25 mouse cellular contexts compared by ENCODE assay signal in the genomic region with DNA sequence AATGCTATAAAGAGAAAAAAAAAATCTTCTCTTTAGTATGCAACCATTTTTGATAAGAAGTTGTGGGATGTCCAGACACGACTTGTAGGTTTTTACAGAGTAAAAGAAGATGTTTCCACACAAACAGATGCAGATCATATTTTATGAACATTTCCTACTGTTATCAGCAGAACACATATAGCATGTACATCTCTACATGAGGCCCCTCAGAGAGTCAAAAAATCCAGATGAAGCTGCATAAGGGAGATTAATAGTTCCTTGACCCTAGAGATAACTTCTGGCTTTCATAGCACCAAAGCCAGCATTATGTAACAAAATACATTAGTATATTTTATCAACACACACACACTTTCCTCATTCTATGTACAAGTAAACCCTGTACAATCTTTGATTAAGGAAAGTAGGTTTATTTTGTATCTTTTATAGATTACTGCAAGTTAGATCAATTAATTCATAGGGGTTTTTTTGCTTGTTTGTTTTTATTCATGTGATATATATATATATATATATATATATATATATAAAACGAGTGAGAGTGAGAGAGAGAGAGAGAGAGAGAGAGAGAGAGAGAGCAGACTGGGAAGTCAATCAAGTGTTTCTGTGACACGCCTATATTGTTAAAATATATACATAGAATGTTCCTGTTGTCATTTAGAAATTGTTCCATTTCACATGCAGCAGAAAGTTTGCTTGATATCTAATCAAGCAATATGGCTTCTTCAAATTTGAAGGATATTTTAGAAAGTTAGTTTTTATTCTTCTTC.
DNase-seq lines count a peak whose midpoint lies in the region; ATAC-seq and TF ChIP-seq lines count a peak whose summit lies in the region.
"Had no signal": no experiment of that assay in that cellular context is flagged by ENCODE, and none has a peak within 500 bp of the region (broad histone marks: within the 10 kb centered on the region; RNA-seq: fewer than 3 reads in every experiment).

No protein-coding gene starts in this region.

- H3K4me3 ChIP-seq in liver, embryonic 14.5 days (ENCODE audit: insufficient read depth in 1 of 2, low read depth in 2 of 2, low read length in 2 of 2): no peak overlapping the region
- H3K4me3 ChIP-seq: embryonic facial prominence, embryonic 15.5 days; erythroblast, embryonic 14.5 days; forebrain, embryonic 10.5 days; heart, adult 2 months; heart, embryonic 15.5 days; hindbrain, embryonic 10.5 days had no signal

- no peaks in the 10 kb centered on the region for H3K27me3 ChIP-seq in liver, embryonic 14.5 days (ENCODE audit: control insufficient read depth, insufficient read depth, low read length)
- H3K27me3 ChIP-seq: CH12.LX; embryonic facial prominence, embryonic 15.5 days; heart, embryonic 15.5 days had no signal

- peak; percentile 97 for ATAC-seq in liver, embryonic 14.5 days (ENCODE audit: insufficient read depth)
- ATAC-seq in megakaryocyte progenitor cell, adult 5-6 weeks (replicated peaks; ENCODE audit: poor library complexity): peak; percentile 50
- ATAC-seq: activated CD4-positive, CD25-positive, alpha-beta regulatory T cell, adult 4 months; forebrain, embryonic 14.5 days; Patski had no signal

- H3K4me2 ChIP-seq in liver, embryonic 14.5 days (ENCODE audit: low read depth): peak overlapping the region; percentile 40
- H3K4me2 ChIP-seq: embryonic facial prominence, embryonic 15.5 days; heart, embryonic 11.5 days; heart, embryonic 15.5 days; hindbrain, embryonic 14.5 days had no signal

- DNase-seq in c-Kit-negative CD71-positive TER-119-positive erythroid progenitor cells, embryonic 14.5 days (ENCODE audit: low read depth, low spot score): peak; percentile 40
- peak; percentile 71 for DNase-seq in c-Kit-positive CD71-positive TER-119-negative erythroid progenitor cells, embryonic 14.5 days (ENCODE audit: low read depth)
- DNase-seq in liver, embryonic 14.5 days (ENCODE audit: low read depth in 3 of 3, low spot score in 3 of 3): peak; percentile 66 to 79 (median 73)
- no peak for DNase-seq in spleen, postnatal 10 days (ENCODE audit: low spot score in 2 of 2)
- DNase-seq in cerebellum, adult 18-20 months: no peak
- no peak for DNase-seq in frontal cortex, postnatal 36 days (ENCODE audit: low spot score in 2 of 2)
- DNase-seq: adrenal gland, postnatal 14 days; cerebellum, adult 11-12 months; cerebellum, adult 9-11 months; cerebellum, postnatal 36 days; gastrocnemius, postnatal 14 days; heart, adult 2 months; heart, postnatal 14 days had no signal

- TF ChIP-seq EP300 in liver, embryonic 14.5 days (IDR thresholded peaks at IDR 0.05; ENCODE audit: low read depth): peak; percentile 96

- H3K9ac ChIP-seq in liver, embryonic 14.5 days (replicated peaks): no peak overlapping the region
- H3K9ac ChIP-seq: embryonic facial prominence, embryonic 15.5 days; heart, embryonic 15.5 days; hindbrain, embryonic 14.5 days had no signal

- no peaks in the 10 kb centered on the region for H3K9me3 ChIP-seq in liver, embryonic 14.5 days (ENCODE audit: control insufficient read depth, low read length)
- H3K9me3 ChIP-seq: embryonic facial prominence, embryonic 15.5 days; forebrain, embryonic 10.5 days; heart, embryonic 15.5 days; hindbrain, embryonic 10.5 days had no signal

- H3K36me3 ChIP-seq in liver, embryonic 14.5 days (replicated peaks; ENCODE audit: control insufficient read depth, insufficient read depth, low read depth): no peaks in the 10 kb centered on the region
- H3K36me3 ChIP-seq: embryonic facial prominence, embryonic 15.5 days; forebrain, embryonic 10.5 days; heart, embryonic 15.5 days; hindbrain, embryonic 10.5 days had no signal

- no peak for TF ChIP-seq CTCF in liver, embryonic 14.5 days (IDR thresholded peaks at IDR 0.05; ENCODE audit: low read depth)

- WGBS in liver, embryonic 14.5 days (ENCODE audit: insufficient replicate concordance): 16% methylated on average over 3 of the region's 3 CpGs

- H3K27ac ChIP-seq in liver, embryonic 14.5 days: peak overlapping the region; percentile 42
- H3K27ac ChIP-seq: embryonic facial prominence, embryonic 15.5 days; forebrain, embryonic 10.5 days; heart, adult 2 months; heart, embryonic 15.5 days; hindbrain, embryonic 10.5 days; hindbrain, embryonic 14.5 days had no signal

- peaks cover 25 to 26% of the 10 kb centered on the region in 2 experiments for H3K4me1 ChIP-seq in liver, embryonic 14.5 days (replicated peaks; ENCODE audit: control insufficient read depth in 2 of 2, insufficient read depth in 2 of 2, low read length in 1 of 2)
- H3K4me1 ChIP-seq: embryonic facial prominence, embryonic 15.5 days; forebrain, embryonic 10.5 days; heart, embryonic 15.5 days; hindbrain, embryonic 10.5 days had no signal

Comparison
In these comparisons a context has a peak if more than half of its experiments do, and no peak if none do; other contexts are left out.
1. DNase-seq: peak in c-Kit-negative CD71-positive TER-119-positive erythroid progenitor cells, embryonic 14.5 days (single experiment), c-Kit-positive CD71-positive TER-119-negative erythroid progenitor cells, embryonic 14.5 days (single experiment) and liver, embryonic 14.5 days (3 of 3); none in spleen, postnatal 10 days (0 of 2), cerebellum, adult 18-20 months (0 of 2) and frontal cortex, postnatal 36 days (0 of 2).